Mouse (Mus musculus) CD4-positive, CD25-positive, alpha-beta regulatory T cell, adult 4 months (primary cell): ENCODE measurements around the gene Gm10643. TPM values are rescaled to one million over a fixed set of nuclear protein-coding genes. Genes with fewer than 3 reads are reported as not detected.

Experiments
- ATAC-seq: one replicate; pipeline ENCODE4 v1.8.0; 2017
- polyA plus RNA-seq, 2 experiments: library from polyadenylated mRNA; unstranded; fragments of 100-300 nt; shearing (Covaris generic); gene quantifications; one replicate each; pipeline ENCODE4 v1.2.1; 2017

Gene Gm10643
- polyA plus RNA-seq, 2 experiments from 2014 or later = 1.2 to 1.7 TPM

- ATAC-seq = no peak
Observed at GRCm38 (mm10) chr8:84070667-84071066, 5.7 kb upstream of the Gm10643 start.

GRCm38 (mm10) chr8:84070241-84070640 is 5.3 kb upstream of the Gm10643 start:
- ATAC-seq = no peak

DNA sequence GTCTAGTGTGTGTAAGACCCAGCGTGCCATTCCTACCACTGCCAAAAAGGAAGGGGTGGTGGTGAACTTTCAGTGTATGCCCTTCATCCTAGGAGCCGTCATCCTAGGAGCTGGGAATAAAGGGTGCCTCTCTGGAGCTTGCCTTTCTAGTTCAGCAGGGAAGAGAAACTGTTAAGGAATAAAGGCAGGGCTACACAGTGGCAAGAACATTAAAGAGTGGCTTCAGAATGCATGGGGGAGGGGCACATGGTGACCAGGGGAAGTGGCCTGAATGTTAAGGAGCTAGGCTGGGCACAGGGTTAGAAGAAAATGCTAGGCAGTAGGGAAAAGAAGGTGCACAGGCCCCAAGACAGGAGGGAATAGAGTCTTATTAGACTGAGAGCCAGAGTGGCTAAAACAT is 4.8 kb upstream of the Gm10643 start:
- no peak for ATAC-seq

- ATAC-seq = no peak
Observed at GRCm38 (mm10) chr8:84069169-84069568, 4.2 kb upstream of the Gm10643 start.

DNA sequence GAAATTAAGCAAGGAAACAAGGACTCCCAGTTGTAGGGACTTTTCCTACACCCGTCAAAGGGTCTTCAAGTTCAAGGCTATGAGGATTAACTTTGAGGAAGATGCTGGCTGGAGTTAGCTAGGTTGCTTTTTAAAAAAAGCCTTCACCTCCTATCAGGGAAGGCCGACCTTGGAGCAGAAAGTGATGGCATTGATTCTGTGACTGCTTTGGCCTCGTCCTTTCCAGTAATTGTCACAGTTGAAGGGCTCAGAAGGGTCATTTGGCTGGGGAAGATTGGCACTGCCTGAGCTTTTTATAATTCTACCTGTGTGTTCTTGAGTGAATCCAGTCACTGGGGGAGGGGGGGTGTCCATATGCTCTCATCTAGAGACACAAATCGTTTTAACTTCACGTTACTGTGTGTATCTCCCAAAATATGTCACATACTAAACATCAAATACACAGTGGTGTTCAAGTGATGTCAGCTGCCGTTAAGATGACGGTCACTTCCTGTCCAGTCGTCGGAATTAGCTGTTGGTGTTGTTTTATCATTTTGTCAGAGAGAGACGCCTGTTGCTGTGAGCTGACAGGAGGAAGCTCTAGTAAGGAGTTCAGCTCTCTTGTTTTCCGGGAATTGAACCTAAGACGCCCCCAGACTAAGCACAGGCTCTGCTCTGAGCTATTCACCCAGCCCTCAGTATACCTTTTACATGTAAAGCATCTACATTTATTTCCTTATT is 3.5 kb upstream of the Gm10643 start:
- no peak for ATAC-seq

GRCm38 (mm10) chr8:84067911-84068310 is 3.0 kb upstream of the Gm10643 start:
- no peak for ATAC-seq

DNA sequence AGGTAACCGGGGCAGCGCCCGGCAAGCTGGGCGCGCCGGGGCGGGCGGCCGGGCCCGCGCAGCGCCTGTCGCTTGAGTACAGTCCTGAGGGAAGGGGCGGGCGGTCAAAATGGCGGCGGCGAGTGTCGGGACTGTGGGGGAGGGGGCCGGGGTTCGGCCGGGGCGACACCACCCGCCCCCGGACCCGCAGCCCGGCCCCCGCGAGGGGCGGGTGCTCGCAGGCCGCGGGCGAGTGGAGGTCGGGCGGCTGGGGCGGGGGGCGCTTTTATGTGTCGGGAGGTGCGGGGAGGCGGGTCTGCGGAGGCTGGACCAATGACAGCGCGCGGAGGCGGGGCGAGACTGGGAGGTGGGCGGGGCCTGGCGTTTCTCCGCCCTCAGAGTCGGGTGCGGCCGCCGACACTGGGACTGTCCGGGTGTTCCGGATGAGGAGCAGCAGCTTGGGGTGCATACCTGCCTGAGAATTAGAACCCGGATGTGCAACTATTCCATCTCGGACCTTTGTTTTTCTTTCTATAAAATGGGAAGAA is 2.2 kb upstream of the Gm10643 start:
- ATAC-seq = peak; percentile 46

- peak; percentile 85 for ATAC-seq
Observed at GRCm38 (mm10) chr8:84066291-84066930, 1.5 kb upstream of the Gm10643 start, which contains the start of gene Rfx1. Rfx1 (plus strand) TSS chr8:84066834.

GRCm38 (mm10) chr8:84065457-84066072 is 628 bp upstream of the Gm10643 start:
- no peak for ATAC-seq

- peak; percentile 26 for ATAC-seq
Observed at GRCm38 (mm10) chr8:84063861-84064610, 901 bp downstream of the Gm10643 start.

GRCm38 (mm10) chr8:84060245-84060644 is 4.7 kb downstream of the Gm10643 start:
- ATAC-seq = no peak

DNA sequence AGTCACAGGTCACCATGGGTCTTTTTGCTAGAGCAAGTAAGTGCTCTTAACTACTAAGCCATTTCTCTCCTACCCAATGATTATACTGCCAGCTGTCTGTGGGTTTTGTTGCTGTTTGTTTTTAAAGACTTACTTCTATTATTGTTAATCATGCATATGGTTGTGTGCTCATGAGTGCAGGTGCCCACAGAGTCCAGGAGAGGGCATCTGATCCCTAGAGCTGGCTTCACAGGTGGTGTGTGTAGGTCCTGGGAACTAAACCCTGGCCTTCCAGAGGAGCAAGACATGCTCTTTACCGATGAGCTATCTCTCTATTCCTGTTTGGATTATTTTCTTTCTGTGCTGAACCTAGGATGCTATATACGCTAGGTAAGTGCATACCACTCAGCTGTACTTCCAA is 5.7 kb downstream of the Gm10643 start:
- no peak for ATAC-seq

DNA sequence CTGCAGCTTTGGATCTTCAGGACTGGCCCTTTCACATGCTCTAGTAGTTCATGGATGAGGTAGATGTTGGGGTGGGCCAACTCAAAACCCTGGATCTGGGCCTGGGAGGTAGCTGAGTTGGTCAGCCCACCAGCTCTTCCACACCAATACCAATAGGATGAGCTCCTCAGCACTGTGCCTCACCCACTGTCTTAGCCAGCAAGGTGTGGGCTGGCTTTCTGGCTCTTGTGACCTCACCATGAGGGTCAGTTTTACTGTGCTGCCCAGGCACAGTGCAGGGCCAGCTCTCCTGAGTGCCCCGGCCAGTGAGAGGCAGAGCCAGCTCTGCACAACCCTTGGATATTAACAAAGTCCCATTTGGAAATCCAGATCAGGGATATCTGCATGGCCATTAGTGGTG is 7.1 kb downstream of the Gm10643 start:
- ATAC-seq = no peak

- ATAC-seq = no peak
Observed at GRCm38 (mm10) chr8:84053229-84053628, 11.7 kb downstream of the Gm10643 start.

DNA sequence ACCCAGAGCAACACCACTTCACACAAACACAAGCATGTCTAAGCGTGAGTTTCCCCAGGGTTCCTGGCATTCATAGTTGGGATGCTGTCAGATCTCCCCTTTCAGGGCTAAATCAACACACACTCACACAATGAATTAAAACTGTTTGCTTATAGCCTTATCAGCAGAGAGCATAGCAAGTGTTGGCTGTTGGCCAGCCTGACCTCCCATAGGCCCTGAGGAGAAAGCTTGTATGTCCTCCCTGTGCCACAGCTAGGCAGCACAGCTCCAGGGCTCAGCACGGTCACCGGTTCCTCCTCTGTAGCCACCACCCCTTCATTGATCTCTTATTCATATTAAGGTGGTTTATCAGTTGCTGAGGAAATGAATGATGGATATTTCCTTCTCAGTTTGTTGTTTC is 12.2 kb downstream of the Gm10643 start:
- no peak for ATAC-seq

DNA sequence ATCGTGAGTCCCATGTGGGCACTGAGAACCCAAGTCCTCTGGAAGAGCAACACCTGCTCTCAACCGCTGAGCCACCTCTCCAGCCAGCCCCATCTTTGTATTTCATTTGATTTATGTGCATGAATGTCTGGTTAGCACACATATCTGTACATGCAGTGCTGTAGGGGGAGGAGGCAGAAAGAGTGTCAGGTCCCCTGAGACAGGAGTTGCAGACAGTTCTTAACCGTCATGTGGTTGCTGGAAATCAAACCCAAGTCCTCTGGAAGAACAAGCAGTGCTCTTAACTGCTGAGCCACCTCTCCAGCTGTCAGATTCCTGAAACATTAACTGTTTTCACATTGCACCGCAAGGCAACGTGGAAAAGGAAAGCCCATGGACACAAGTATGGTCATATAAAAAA is 16.8 kb downstream of the Gm10643 start:
- no peak for ATAC-seq

DNA sequence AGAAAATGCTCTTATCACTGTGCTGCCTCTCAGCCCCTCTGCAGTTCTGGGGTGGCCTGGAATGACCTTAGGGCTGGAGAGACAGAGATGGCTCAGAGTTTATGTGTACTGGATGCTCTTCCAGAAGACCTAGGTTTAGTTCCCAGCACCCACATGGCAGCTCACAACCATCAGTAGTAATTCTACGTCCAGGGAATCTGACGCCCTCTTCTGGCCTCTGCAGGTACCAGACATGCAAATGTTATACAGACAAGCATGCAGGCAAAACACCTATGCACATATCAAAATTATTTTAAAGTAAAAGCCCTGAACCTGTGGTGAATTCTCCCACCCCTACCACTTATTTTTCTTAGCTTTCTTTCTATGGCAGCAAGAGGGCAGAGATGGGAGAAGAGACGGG is 18.4 kb downstream of the Gm10643 start:
- ATAC-seq = no peak

- ATAC-seq = no peak
Observed at GRCm38 (mm10) chr8:84044900-84045299, 20.0 kb downstream of the Gm10643 start, which contains the start of gene Rln3. Rln3 (minus strand) TSS chr8:84045000.

DNA sequence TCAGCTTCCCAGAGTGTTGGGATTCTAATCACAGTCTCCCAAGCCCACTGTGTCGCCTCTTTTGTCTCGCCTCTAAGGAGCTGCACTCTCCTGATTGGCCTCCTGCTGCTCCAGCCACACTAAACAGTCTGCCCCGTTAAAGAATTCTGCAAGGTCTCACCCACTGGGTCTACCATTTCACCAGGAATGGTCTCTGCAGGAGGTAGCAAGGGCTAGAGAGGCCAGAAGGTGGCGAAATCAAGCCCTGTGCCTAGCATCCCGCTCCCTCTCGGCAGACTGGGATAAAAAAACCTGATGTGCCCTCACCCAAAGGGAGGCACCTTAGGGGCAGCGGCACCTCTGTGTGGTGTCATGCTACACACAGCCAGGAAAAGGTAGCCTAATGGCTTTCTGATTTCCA is 20.8 kb downstream of the Gm10643 start:
- ATAC-seq = no peak

- no peak for ATAC-seq
Observed at GRCm38 (mm10) chr8:84042948-84043342, 22.0 kb downstream of the Gm10643 start.

GRCm38 (mm10) chr8:84042066-84042947 is 22.6 kb downstream of the Gm10643 start, which contains the start of gene Il27ra:
Il27ra (minus strand) TSS chr8:84042589.
- ATAC-seq = peak; percentile 87

GRCm38 (mm10) chr8:84039050-84039449 is 25.9 kb downstream of the Gm10643 start:
- ATAC-seq = no peak
